Mouse (Mus musculus): ENCODE measurements around the gene Mrpl20. TPM values are rescaled to one million over a fixed set of nuclear protein-coding genes. Genes with fewer than 3 reads are reported as not detected.

Gene Mrpl20
- polyA plus RNA-seq, 1 experiment from 2014 or later = 250 TPM

DNA sequence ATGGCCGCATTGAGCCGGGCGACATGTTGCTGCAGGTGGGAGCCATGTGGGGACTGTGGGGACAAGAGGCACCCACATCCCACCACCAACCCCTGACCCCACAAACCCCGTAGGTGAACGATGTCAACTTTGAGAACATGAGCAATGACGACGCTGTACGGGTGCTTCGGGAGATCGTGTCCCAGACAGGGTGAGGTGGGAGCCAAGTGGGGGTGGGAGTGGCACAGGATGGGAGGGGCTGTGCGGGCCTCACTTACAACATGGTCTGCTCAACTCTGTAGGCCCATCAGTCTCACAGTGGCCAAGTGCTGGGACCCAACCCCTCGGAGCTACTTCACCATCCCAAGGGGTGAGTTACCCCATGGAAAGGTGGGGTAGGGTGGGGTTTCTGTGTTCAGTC, 52.3 kb downstream of the Mrpl20 start:
- H3K27me3 ChIP-seq (ENCODE audit: control insufficient read depth, insufficient read depth, low read length) = no peaks in the 10 kb centered on the region
- H3K9ac ChIP-seq (replicated peaks; ENCODE audit: low read length) = no peak overlapping the region
- no peaks in the 10 kb centered on the region for H3K4me1 ChIP-seq (ENCODE audit: control insufficient read depth, insufficient read depth, low read length)
- H3K4me3 ChIP-seq (ENCODE audit: low read depth, low read length) = no peak overlapping the region
- H3K27ac ChIP-seq (replicated peaks; ENCODE audit: low read depth, low read length) = no peak overlapping the region
- no peaks in the 10 kb centered on the region for H3K9me3 ChIP-seq (replicated peaks; ENCODE audit: control insufficient read depth, low read length)
- WGBS = 92% methylated on average over 12 of the region's 12 CpGs
- H3K4me2 ChIP-seq (ENCODE audit: low read depth, low read length) = no peak overlapping the region
- H3K36me3 ChIP-seq (replicated peaks; ENCODE audit: control insufficient read depth, insufficient read depth, low read depth, low read length) = peaks cover 3% of the 10 kb centered on the region; the same call in 1 of the 2 replicates
- ATAC-seq (replicated peaks; ENCODE audit: insufficient number of reproducible peaks, low FRiP score, low TSS enrichment, low read depth) = no peak
- DNase-seq (ENCODE audit: low spot score) = no peak

DNA sequence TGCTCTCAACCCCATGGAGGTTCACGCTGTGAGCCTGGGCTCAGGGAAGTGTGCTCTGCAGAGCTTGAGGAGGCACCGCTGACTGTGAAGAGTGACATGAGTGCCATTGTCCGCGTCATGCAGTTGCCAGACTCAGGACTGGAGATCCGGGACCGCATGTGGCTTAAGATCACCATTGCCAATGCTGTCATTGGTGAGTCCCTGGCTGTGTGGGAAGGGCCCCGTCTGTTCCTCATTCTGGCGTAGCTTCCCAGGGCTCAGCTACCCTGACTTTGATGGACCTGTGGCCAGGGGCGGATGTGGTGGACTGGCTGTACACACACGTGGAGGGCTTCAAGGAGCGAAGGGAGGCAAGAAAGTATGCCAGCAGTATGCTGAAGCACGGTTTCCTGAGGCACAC, 53.4 kb downstream of the Mrpl20 start:
- Histone ChIP-seq H3K27ac (replicated peaks; ENCODE audit: low read depth, low read length) (no peak overlapping the region), H3K9ac (replicated peaks; ENCODE audit: low read length) (no peak overlapping the region), H3K27me3 (ENCODE audit: control insufficient read depth, insufficient read depth, low read length) (no peaks in the 10 kb centered on the region), H3K4me1 (ENCODE audit: control insufficient read depth, insufficient read depth, low read length) (no peaks in the 10 kb centered on the region), H3K36me3 (replicated peaks; ENCODE audit: control insufficient read depth, insufficient read depth, low read depth, low read length) (peaks cover 3% of the 10 kb centered on the region; the same call in 1 of the 2 replicates), H3K4me2 (ENCODE audit: low read depth, low read length) (no peak overlapping the region), H3K4me3 (ENCODE audit: low read depth, low read length) (no peak overlapping the region), H3K9me3 (replicated peaks; ENCODE audit: control insufficient read depth, low read length) (no peaks in the 10 kb centered on the region)
- DNase-seq (ENCODE audit: low spot score) (no peak), ATAC-seq (replicated peaks; ENCODE audit: insufficient number of reproducible peaks, low FRiP score, low TSS enrichment, low read depth) (no peak)
- 93% methylated on average over 12 of the region's 12 CpGs for WGBS

DNA sequence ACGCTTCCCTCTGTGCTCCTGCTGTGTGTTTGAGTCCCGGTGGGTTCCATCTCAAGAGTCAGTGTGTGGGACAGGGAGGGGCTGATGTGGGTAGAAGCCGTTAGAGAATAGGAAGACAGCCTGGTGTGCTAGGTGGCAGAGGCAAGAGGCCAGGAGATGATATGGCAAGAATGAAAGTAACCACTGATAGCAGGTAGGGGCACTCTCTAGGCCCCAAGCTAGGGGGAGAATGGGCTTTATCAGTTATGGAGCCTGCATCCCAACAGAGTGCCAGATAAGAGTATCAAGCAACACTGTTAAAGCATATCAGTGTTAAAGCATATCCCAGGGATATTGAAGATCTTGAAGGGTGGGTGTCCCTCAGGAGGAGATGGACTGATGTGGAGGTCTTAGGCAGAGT, 54.2 kb downstream of the Mrpl20 start:
- Histone ChIP-seq H3K9ac (replicated peaks; ENCODE audit: low read length) (no peak overlapping the region), H3K27ac (replicated peaks; ENCODE audit: low read depth, low read length) (no peak overlapping the region), H3K9me3 (replicated peaks; ENCODE audit: control insufficient read depth, low read length) (no peaks in the 10 kb centered on the region), H3K4me3 (ENCODE audit: low read depth, low read length) (no peak overlapping the region), H3K36me3 (replicated peaks; ENCODE audit: control insufficient read depth, insufficient read depth, low read depth, low read length) (peaks cover 3% of the 10 kb centered on the region; the same call in 1 of the 2 replicates), H3K27me3 (ENCODE audit: control insufficient read depth, insufficient read depth, low read length) (no peaks in the 10 kb centered on the region), H3K4me1 (ENCODE audit: control insufficient read depth, insufficient read depth, low read length) (no peaks in the 10 kb centered on the region), H3K4me2 (ENCODE audit: low read depth, low read length) (no peak overlapping the region)
- WGBS = 89% methylated on average over 3 of the region's 3 CpGs
- DNase-seq (ENCODE audit: low spot score) = no peak
- ATAC-seq (replicated peaks; ENCODE audit: insufficient number of reproducible peaks, low FRiP score, low TSS enrichment, low read depth) = no peak

DNA sequence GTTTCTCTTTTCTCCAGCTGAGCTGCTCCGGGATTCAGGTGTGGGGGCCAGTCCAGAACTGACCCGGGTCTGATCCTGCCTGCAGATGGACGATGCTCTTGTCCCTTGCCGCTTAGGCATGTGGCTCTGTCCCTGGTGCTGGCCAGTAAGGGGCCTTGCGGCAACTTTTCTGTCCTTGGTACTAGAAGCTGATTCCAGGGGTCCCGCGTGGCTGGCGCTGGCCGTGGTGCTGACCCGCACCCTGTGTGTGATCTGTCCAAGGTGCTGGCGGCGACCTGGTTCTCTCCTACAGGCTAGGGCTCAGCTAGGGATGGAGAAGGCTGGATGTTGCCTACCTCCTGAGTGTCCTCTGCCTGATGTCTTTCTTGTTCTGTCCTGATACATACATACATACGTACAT, 56.6 kb downstream of the Mrpl20 start:
- Histone ChIP-seq H3K9ac (replicated peaks; ENCODE audit: low read length) (no peak overlapping the region), H3K4me1 (ENCODE audit: control insufficient read depth, insufficient read depth, low read length) (no peaks in the 10 kb centered on the region), H3K36me3 (replicated peaks; ENCODE audit: control insufficient read depth, insufficient read depth, low read depth, low read length) (peaks cover 3% of the 10 kb centered on the region; the same call in 1 of the 2 replicates), H3K27me3 (ENCODE audit: control insufficient read depth, insufficient read depth, low read length) (no peaks in the 10 kb centered on the region), H3K4me3 (ENCODE audit: low read depth, low read length) (no peak overlapping the region), H3K27ac (replicated peaks; ENCODE audit: low read depth, low read length) (no peak overlapping the region), H3K9me3 (replicated peaks; ENCODE audit: control insufficient read depth, low read length) (no peaks in the 10 kb centered on the region), H3K4me2 (ENCODE audit: low read depth, low read length) (no peak overlapping the region)
- ATAC-seq (replicated peaks; ENCODE audit: insufficient number of reproducible peaks, low FRiP score, low TSS enrichment, low read depth) (peak; percentile 24; the same call in 1 of the 2 replicates), DNase-seq (ENCODE audit: low spot score) (peak; percentile 86)
- WGBS = 18% methylated on average over 13 of the region's 13 CpGs

Small RNA genes lying within 50 kb of the gene (microRNA-seq; reads per million reads assigned to microRNA genes)
- gene Gm27743 (ENCODE audit: borderline number of aligned reads) = not detected

Other genes with a start within 250 kb of the Mrpl20 start
- 110 and 112 TPM in 2 replicates for gene Nadk, start 240.5 kb upstream of the Mrpl20 start, polyA plus RNA-seq (2014; fragmentation: Nextera tagmentation; extraction: Ambion mirVana)
- 14.6 and 16.2 TPM in 2 replicates for gene Slc35e2, start 201.5 kb upstream of the Mrpl20 start, polyA plus RNA-seq (2014; fragmentation: Nextera tagmentation; extraction: Ambion mirVana)
- gene Cdk11b, start 178.0 kb upstream of the Mrpl20 start, polyA plus RNA-seq (2014; fragmentation: Nextera tagmentation; extraction: Ambion mirVana) = 65.3 and 71.2 TPM in 2 replicates
- not detected in 2 replicates for gene Gm10563, start 157.5 kb upstream of the Mrpl20 start, polyA plus RNA-seq (2014; fragmentation: Nextera tagmentation; extraction: Ambion mirVana)
- 6.3 and 8.7 TPM in 2 replicates for gene Mmp23, start 149.5 kb upstream of the Mrpl20 start, polyA plus RNA-seq (2014; fragmentation: Nextera tagmentation; extraction: Ambion mirVana)
- gene Mib2, start 133.7 kb upstream of the Mrpl20 start, polyA plus RNA-seq (2014; fragmentation: Nextera tagmentation; extraction: Ambion mirVana) = 11.0 and 11.8 TPM in 2 replicates
- 2.1 TPM in 2 replicates for gene Fndc10, start 108.5 kb upstream of the Mrpl20 start, polyA plus RNA-seq (2014; fragmentation: Nextera tagmentation; extraction: Ambion mirVana)
- gene Ssu72, start 98.1 kb upstream of the Mrpl20 start, polyA plus RNA-seq (2014; fragmentation: Nextera tagmentation; extraction: Ambion mirVana) = 147 and 151 TPM in 2 replicates
- gene Tmem240, start 68.1 kb upstream of the Mrpl20 start, polyA plus RNA-seq (2014; fragmentation: Nextera tagmentation; extraction: Ambion mirVana) = 0.56 and 0.70 TPM in 2 replicates
- gene Atad3a, start 41.8 kb upstream of the Mrpl20 start, polyA plus RNA-seq (2014; fragmentation: Nextera tagmentation; extraction: Ambion mirVana) = 79.0 and 87.2 TPM in 2 replicates
- gene Vwa1, start 28.2 kb upstream of the Mrpl20 start, polyA plus RNA-seq (2014; fragmentation: Nextera tagmentation; extraction: Ambion mirVana) = 4.7 and 5.9 TPM in 2 replicates
- gene Tmem88b, start 17.0 kb upstream of the Mrpl20 start, polyA plus RNA-seq (2014; fragmentation: Nextera tagmentation; extraction: Ambion mirVana) = 0.18 and 0.26 TPM in 2 replicates
- gene Ankrd65, start 12.4 kb upstream of the Mrpl20 start, polyA plus RNA-seq (2014; fragmentation: Nextera tagmentation; extraction: Ambion mirVana) = not detected in 2 replicates
- 170 and 173 TPM in 2 replicates for gene Ccnl2, start 9.6 kb downstream of the Mrpl20 start, polyA plus RNA-seq (2014; fragmentation: Nextera tagmentation; extraction: Ambion mirVana)
- 121 and 123 TPM in 2 replicates for gene Aurkaip1, start 28.4 kb downstream of the Mrpl20 start, polyA plus RNA-seq (2014; fragmentation: Nextera tagmentation; extraction: Ambion mirVana)
- gene Mxra8, start 36.8 kb downstream of the Mrpl20 start, polyA plus RNA-seq (2014; fragmentation: Nextera tagmentation; extraction: Ambion mirVana) = 34.4 and 38.2 TPM in 2 replicates
- 6.8 and 7.7 TPM in 2 replicates for gene Dvl1, start 44.5 kb downstream of the Mrpl20 start, polyA plus RNA-seq (2014; fragmentation: Nextera tagmentation; extraction: Ambion mirVana)
- 0.15 and 0.27 TPM in 2 replicates for gene Tas1r3, start 60.5 kb downstream of the Mrpl20 start, polyA plus RNA-seq (2014; fragmentation: Nextera tagmentation; extraction: Ambion mirVana)
- 18.3 and 21.1 TPM in 2 replicates for gene Cptp, start 66.6 kb downstream of the Mrpl20 start, polyA plus RNA-seq (2014; fragmentation: Nextera tagmentation; extraction: Ambion mirVana)
- gene Ints11, start 66.7 kb downstream of the Mrpl20 start, polyA plus RNA-seq (2014; fragmentation: Nextera tagmentation; extraction: Ambion mirVana) = 92.8 and 93.0 TPM in 2 replicates
- 35.6 and 39.3 TPM in 2 replicates for gene Pusl1, start 88.9 kb downstream of the Mrpl20 start, polyA plus RNA-seq (2014; fragmentation: Nextera tagmentation; extraction: Ambion mirVana)
- gene Acap3, start 88.9 kb downstream of the Mrpl20 start, polyA plus RNA-seq (2014; fragmentation: Nextera tagmentation; extraction: Ambion mirVana) = 18.6 and 21.2 TPM in 2 replicates
- 158 and 161 TPM in 2 replicates for gene Ube2j2, start 141.0 kb downstream of the Mrpl20 start, polyA plus RNA-seq (2014; fragmentation: Nextera tagmentation; extraction: Ambion mirVana)
- 21.2 and 26.8 TPM in 2 replicates for gene C1qtnf12, start 159.4 kb downstream of the Mrpl20 start, polyA plus RNA-seq (2014; fragmentation: Nextera tagmentation; extraction: Ambion mirVana)
- gene B3galt6, start 189.8 kb downstream of the Mrpl20 start, polyA plus RNA-seq (2014; fragmentation: Nextera tagmentation; extraction: Ambion mirVana) = 17.8 and 18.9 TPM in 2 replicates
- 137 and 150 TPM in 2 replicates for gene Sdf4, start 190.0 kb downstream of the Mrpl20 start, polyA plus RNA-seq (2014; fragmentation: Nextera tagmentation; extraction: Ambion mirVana)
- 0.21 and 0.34 TPM in 2 replicates for gene Tnfrsf4, start 211.0 kb downstream of the Mrpl20 start, polyA plus RNA-seq (2014; fragmentation: Nextera tagmentation; extraction: Ambion mirVana)
- 0.38 and 0.55 TPM in 2 replicates for gene Tnfrsf18, start 223.3 kb downstream of the Mrpl20 start, polyA plus RNA-seq (2014; fragmentation: Nextera tagmentation; extraction: Ambion mirVana)